Mouse (Mus musculus) mature B cell (primary cell): Measurements from ENCODE around the gene Gigyf1.

Experiments
- in situ Hi-C: fragments of 300-500 bp; cut with MboI; formaldehyde crosslinking; loops from 2 replicates; pipeline ENCODE4 v1.14.3; 2019

Gene Gigyf1

DNA sequence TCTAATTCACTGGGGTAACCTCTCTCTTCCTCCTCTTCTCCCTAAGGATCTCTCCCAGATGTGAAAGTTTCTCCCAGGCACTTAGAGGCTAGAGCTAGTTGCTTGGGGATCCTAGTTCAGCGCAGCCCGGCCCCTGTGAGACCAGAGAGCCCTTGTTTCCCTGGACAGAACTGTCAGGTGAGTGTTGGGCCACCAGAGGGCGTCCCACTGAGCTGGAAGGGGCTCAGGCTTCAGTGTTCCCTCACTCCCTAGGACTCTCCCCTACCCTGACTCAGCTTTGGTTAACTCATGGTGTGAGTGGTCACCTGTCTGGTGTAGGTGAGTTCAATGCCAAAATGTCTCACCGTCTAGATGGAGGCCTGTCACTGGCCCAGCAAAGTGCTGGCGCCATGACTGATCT is at the start of gene Gigyf1:
TSS of gene Gigyf1 (plus strand) at position 113 of the 400 bp plus-strand sequence.
- in situ Hi-C loops, result no loop called here

GRCm38 (mm10) chr5:137472252-137472904 is 46.0 kb upstream of the Gigyf1 start:
- in situ Hi-C loops, result no loop called here

DNA sequence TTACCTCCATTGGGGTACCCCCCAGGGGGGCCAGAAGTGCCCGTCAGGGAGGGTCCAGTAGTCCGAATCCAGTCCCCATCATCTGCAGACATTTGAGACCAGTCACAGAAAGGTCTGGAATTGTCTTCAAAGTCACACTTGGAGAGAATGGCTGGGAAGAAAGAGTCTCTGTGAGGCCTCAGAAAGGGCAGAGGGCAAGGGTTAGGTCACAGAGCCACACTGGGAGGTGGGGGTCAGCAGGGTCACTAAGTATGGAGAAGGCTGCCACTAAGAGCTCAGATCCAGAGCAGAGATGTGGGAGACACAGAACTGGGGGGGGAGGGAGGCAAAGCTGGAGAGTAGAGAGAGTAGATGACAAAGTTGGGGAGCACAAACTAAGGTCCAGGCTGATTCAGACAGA is 44.0 kb upstream of the Gigyf1 start:
- in situ Hi-C loops, result no loop called here

- in situ Hi-C loops, result no loop called here
These were observed 41.4 kb upstream of the Gigyf1 start, which contains the start of gene Zan for GRCm38 (mm10) chr5:137476964-137477363. Gene Zan, minus strand, starts transcription at chr5:137477064.

DNA sequence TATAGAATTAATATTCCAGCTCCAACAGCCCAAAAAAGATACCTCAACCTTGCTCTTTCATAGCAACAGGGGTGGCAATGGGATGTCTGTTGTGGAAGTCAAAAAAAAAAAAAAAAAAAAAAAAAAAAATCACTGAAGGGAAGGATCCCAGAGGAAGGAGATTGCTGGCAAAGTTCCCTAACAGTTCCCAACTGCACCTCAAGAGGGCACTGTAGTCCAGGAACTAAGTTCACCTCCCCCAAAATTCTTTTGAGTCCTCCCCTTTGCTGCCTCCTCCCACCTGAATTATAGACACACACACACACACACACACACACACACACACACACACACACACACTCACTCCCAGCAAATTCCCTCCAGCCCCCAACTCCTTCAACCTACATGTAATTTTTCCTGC is 37.2 kb upstream of the Gigyf1 start:
- in situ Hi-C loops, result no loop called here

DNA sequence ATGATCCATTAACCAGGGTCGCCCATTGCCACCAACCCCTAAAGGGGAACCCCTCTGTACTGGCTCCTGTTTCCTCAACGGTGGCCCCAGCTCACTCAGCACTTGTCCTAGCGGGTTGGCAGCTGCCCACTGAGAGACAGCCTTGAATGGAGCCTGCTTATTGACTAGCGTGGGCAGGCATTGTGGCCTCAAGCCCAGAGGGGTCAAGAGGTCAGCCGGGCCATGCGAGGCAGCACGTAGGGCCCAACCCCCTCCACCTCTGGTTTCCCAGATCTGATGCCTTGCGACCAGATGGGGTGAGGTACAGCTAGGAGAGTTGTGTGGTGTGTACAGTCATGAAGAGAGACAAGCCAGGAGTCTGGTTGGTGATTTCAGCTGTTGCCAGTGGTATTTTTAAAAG is 36.5 kb upstream of the Gigyf1 start:
- in situ Hi-C loops, result no loop called here

GRCm38 (mm10) chr5:137485071-137485850 is 33.1 kb upstream of the Gigyf1 start:
- in situ Hi-C loops, result no loop called here

DNA sequence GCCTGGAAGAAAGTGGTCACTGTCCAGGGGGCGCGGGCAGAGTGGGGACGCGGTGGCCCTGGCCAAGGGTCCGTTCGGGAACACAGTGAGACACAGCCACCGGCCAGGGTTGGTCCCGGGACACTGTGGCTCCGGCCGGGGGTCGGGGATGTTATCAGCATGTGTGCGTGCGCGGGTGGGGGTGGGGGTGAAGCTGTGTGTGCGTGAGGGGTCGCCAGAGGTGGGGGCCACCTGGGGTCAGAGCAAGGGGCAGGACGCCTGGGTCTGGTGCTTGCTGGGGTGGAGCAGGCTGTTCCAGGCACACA is 32.5 kb upstream of the Gigyf1 start:
- in situ Hi-C loops, result no loop called here

- in situ Hi-C loops, result no loop called here
These were observed 30.7 kb upstream of the Gigyf1 start for GRCm38 (mm10) chr5:137487616-137488015.

DNA sequence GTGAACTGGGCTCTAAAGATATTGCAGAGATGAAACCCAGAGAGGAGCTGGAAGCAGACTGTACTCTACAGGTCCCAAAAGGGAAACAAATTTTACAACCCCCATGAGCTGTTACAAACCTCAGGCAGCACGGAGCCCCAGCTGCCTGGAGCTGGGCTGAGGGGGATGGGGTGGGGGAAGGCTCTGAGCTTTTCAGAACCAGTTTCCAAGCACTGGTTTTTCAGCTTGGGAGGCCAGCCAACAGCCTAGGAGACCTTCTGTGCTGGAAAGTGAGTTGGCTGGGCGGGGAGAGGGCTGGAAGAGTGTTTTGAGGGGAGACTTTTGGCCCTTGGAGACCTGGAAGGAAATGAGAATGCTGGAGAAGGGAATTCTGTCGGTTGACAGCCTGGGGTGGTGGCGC is 26.8 kb upstream of the Gigyf1 start:
- in situ Hi-C loops, result no loop called here

DNA sequence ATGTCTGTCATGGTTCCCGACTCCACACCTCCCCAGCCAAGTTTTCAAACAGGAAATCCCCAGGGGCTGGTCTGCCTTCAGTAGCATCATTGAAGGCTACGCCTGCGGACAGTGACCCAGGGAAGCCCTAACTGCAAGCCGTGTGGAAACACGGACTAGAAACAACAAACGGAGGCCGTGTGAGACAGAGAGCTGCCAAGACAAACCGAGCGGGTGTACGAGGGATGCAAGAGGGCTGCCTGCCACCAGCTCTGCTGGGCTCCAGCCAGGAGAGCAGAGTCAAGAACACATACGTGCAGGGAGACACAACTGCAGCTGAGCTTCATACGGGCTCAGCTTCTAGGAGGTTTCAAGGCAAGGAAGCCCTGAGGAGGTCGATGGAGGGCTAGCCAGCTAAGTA is 24.5 kb upstream of the Gigyf1 start:
- in situ Hi-C loops, result no loop called here

- in situ Hi-C loops, result no loop called here
These were observed 18.2 kb upstream of the Gigyf1 start for GRCm38 (mm10) chr5:137500186-137500585.

DNA sequence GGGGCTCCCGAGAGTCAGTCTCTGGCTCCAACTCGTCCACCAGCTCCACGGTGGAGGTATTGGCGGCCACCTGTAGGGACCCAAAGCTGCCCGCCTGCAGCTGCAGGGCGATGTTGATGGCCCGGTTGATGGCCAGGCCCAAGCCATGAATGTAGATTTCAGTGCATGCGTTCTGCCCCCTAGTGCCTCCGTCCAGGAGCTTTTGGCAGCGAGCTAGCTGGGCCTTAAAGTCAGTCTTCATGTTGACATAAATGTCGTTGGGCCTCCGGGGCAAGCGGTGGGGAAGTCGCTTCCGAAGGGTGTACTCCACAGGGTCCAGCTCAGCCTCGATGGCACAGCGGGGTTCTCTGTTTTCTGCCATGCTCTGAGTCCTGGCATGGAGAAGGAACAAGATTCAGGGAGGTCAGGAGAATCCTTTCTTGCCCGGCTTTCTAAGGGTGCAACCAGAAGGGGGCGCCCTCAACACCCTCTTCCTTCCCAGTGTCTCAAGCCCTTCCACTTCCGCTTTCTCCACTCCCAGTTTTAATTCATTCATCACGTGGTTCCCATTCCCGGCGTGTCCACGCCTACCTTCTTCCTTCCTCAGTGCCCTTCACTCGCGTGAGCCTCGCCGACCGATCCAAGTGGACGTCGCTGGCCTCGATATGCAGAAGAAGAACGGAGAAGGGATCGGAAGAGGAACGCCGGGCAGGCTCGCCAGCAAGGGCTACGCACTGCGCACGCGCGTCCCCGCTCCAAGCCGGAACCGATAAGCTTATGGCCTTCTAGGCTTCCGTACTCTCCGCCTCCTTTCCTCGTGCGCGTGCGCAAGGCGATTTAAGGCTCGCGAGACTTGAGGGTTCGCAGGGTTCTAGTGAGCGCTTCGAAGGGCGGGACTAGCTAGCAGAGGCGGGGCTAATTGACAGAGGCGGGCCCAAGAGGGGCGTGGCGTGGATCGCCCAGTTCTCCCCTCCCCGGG is 16.4 kb upstream of the Gigyf1 start, which contains the start of gene Pop7:
TSS of gene Pop7 (minus strand) at position 810 of the 958 bp plus-strand sequence.
- in situ Hi-C loops, result no loop called here

- in situ Hi-C loops, result no loop called here
These were observed 15.7 kb upstream of the Gigyf1 start for GRCm38 (mm10) chr5:137502667-137503110.

DNA sequence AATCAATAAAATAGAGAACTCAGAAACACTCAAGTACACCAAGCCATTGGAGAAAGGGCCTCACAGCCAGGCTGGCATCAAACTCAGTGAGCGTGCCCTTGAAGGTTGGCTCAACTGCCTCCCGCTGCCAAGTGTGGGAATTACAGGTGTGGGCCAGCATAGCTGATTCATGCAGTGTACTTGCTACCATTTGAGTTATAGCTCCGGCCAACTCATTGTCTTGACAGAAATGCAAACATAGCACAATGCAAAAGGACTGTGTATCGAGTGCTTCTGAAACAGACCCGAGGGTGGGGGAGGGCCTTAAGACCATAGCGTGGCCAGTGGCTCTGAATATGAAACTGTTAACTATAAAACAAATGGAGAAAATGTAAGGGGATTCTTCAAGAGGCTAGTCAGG is 14.3 kb upstream of the Gigyf1 start:
- in situ Hi-C loops, result no loop called here

DNA sequence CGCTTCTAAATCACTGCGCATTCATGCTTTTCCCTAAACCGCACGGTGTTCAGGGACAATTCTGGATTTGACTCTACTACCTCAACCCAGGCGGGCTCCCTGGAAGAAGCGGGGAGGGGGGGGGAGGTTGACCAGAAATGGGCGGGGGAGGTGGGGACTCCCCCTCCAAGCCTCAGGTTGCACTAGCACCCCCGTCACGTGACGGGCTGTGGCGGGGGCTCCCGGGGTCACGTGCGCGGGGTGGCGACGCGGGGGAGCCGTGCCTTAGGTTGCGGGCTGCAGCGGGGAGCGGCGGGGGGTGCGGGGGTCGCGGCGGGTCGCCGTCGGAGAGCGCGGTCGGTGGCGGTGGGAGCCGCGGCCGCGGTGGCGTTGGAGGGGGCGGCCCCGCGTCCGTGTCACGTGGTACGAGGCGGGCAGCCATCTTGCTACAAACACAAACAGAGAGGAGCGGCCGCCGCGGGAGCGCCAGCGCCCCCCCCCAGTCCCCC is 8.3 kb upstream of the Gigyf1 start:
- in situ Hi-C loops, result no loop called here

GRCm38 (mm10) chr5:137510573-137511390 is 7.6 kb upstream of the Gigyf1 start:
- in situ Hi-C loops, result no loop called here

GRCm38 (mm10) chr5:137511706-137512105 is 6.6 kb upstream of the Gigyf1 start:
- in situ Hi-C loops, result no loop called here

- in situ Hi-C loops, result no loop called here
These were observed 5.2 kb upstream of the Gigyf1 start for GRCm38 (mm10) chr5:137512847-137513794.
